Mouse (Mus musculus) gastrocnemius, postnatal 4 days (tissue): ENCODE results near the gene Bcl2l13. TPM values are rescaled to one million over a fixed set of nuclear protein-coding genes. Genes with fewer than 3 reads are reported as not detected.
"Not testable (repeated sequence)": the region's sequence is repeated elsewhere in the genome, so short reads cannot be mapped to it uniquely, and the experiment has no call there.

Experiments used
- DNase-seq, 2 experiments: peaks; one replicate each; pipeline ENCODE4 v3.0.0; 2021 to 2022; ENCODE audit warnings: low spot score in 2 of 2, mixed read lengths in 2 of 2
- long read RNA-seq, 2 experiments: library from polyadenylated mRNA; stranded (forward); transcript quantifications; one replicate each; pipeline ENCODE4 v2.0.0; 2021
- total RNA-seq, 2 experiments: library from RNA; stranded (reverse); gene quantifications; 2 replicates each; pipeline ENCODE4 v1.2.3; 2021

Bcl2l13 gene
- 10 to 100 TPM; 39.1 to 43.3 TPM for total RNA-seq
- long read RNA-seq, experiment 1, full-length matches to known transcripts: 40 of 59 reads
- long read RNA-seq, experiment 1, partial matches to known transcripts: 5 of 59 reads
- long read RNA-seq, experiment 1, other reads (novel, unspliced or antisense): 14 of 59 reads
- long read RNA-seq, experiment 2, full-length matches to known transcripts: 47 of 64 reads
- long read RNA-seq, experiment 2, partial matches to known transcripts: 8 of 64 reads
- long read RNA-seq, experiment 2, other reads (novel, unspliced or antisense): 9 of 64 reads

DNA sequence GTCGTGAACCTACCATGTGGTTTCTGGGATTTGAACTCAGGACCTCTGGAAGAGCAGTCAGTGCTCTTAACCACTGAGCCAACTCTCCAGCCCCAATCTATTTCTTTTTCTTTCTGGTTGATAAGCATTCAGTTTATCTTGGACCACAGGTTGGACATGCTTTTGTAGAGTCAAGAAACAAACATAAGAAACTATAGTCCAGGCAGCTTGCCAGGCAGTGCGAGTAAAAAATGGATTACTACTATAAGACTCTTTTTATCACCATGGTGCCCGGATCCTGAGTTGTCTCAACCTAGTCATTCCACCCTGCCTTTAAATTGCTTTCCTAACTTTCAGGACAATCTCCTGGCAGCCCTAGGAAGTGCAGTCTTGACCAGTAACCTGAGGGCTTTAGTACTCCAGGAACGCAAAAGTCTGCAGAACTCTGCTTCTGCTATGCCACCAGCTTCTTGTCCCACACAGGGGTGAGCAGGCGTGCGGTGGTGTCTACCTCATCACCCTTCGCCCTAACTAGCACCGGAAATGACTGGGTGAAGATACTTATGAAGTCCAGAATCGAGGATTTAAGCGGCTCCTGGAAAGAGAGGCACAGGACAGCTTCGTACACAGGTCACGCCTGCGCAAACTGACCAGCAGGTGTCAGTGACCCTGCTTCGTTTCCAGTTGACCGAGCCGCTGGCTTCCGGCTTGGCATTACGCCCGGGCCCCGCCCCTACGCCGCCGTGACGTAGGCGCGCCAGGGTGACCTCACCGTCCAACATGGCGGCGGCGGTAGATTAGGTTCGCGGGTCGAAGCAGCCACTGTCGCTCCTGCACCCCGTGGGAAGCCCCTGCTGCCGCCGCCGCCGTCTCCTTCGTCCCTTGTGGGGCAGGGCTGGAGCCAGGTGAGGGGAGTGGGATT, at the start of gene Bcl2l13:
TSS of gene Bcl2l13 (plus strand) at position 739 of the 901 bp plus-strand sequence.
- DNase-seq: peak; percentile 97 to 99

DNA sequence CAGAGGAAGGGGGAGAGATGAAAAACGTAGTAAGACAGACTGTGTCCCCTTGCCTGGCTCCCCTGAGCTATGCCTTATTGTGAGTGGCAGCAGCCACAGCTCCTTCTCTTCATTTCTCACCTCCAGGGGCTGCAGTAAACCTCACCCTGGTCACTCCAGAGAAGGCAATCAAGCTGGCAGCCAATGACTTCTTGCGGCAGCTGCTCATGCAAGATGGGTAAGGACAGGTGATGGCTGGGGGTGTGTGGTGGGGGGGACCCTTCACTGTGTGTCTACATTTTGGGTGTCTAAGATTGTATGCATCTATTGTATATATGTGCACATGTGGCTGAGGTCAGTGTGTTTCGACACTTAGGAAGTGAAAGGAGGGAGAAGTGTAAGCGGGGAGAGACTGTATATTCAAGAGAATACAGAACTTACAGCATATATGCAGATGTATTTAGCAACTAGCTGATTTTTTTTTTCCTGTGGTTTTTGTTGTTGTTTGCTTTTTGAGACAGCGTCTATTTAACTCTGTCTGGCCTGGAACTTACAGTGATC, 47.9 kb upstream of the Bcl2l13 start:
- DNase-seq: no peak

DNA sequence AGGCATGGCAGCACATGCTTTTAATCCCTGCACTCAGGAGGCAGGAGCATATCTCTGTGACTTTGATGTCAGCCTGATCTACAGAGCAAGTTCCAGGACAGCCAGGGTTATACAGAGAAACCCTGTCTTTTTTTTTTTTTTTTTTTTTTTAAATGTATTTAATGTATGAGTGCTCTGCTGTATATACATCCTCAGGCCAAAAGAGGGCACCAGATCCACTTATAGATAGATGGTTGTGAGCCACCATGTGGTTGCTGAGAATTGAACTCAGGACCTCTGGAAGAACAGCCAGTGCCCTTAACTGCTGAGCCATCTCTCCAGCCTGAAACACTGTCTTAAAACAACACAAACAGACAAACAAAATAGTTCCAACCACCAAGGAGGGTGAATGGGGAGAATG, 47.1 kb upstream of the Bcl2l13 start:
- DNase-seq: no peak

DNA sequence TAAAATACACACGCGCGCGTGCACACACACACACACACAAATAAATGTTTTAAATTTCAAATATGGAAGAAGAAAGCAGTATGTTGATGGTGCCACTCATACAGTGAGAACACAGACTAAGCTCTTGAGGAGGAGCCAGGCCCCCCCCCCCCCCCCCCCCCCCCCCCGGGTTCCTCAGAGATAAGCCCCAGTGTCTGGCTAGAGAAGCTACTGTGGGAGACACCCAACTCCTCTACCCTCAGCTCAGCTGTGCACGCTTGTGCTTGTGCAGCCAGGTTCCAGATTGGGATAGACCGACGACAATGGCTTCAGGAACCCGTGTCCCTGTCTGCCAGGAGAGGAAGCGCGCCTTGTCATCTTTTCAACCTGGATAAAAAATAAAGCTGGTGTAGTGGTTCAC, 45.9 kb upstream of the Bcl2l13 start:
- no peak for DNase-seq

DNA sequence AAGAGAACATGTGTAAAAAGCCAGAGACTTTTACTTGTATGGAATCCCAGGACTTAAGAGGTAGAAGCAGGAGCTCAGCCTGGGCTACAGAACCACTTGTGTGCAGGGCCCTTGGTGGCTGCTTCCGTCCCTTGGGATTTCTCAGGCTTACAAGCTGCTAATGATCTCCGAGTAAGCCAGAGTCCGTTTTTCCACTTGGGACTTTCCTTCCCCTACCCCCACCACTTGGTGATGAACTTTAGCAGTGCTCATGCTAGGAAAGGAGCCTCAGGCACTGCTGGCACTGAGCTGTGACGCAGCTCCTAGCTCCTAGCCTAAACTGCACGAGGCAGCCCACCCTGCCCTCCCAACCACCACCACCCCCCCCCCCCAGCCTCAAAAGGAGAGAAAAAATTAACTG, 45.3 kb upstream of the Bcl2l13 start:
- DNase-seq: no peak

DNA sequence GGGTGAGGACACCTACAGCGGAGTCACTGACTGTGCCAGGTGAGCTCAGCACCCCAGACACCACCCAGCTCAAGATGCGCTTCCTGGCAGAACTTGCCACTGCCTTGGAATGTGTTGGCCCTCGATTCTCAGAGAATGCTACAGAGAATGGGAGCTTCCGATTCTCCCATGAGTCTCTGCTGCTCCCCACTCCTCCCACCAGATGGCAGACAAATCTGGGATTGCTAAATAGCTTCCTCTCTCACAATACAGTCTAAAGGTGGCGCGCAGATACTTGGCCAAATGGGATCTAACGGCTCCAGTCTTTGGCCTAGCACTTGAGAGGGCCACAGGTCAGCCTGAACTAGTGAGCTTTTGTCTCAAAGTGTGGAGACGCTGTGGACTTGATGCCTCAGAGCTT, 43.1 kb upstream of the Bcl2l13 start:
- DNase-seq: no peak

DNA sequence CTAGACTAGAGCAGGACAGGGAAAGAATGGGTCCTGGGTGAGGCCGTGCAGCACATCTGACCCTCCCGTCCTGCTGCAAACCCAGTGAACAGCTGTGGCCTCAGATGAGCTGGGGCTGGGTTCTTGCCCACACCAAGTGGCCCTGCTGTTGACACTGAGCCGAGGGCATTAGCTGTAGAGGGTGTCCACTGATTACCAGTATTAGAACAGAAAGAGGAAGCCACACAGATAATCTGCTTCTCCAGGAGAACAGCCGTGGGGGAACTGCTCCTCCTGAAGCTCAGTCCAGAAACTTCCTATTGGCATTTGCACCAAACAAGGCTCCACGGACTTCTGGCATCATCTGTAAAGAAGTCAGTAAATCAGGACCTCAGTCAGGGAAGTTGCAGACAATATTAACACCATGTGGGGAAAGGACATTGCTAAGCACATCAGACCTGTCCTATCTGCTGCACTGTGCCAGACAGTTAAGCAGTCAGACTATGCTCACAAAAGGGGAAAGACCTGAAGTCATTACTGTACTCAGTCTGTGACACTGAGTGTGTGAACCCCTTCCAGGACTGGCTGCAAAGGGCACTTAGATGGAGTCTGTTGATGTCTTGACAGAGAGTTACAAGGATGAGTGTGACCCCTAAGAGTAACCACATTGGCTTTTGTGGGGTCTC, 40.5 kb upstream of the Bcl2l13 start:
- peak in 1 of 2 experiments; percentile 22 for DNase-seq

DNA sequence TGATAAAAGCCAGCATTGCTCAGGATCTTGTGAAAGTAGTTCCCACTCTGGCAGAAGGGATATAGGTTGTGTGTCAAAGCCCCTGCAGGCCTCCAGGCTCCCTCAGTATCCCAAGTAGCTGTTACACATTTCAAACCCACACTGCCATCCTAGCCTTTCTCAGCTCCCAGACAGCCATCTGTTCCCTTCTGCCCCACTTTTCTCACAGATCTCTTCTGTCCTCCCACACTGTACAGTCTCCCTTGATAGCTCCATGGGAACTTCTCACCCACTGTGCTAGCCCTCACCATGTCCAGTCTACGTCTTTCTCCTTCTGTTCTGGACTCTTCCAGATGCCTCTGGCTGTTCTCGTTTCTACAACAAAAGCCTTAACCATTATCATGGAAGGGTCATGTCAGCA, 39.9 kb upstream of the Bcl2l13 start:
- no peak for DNase-seq

DNA sequence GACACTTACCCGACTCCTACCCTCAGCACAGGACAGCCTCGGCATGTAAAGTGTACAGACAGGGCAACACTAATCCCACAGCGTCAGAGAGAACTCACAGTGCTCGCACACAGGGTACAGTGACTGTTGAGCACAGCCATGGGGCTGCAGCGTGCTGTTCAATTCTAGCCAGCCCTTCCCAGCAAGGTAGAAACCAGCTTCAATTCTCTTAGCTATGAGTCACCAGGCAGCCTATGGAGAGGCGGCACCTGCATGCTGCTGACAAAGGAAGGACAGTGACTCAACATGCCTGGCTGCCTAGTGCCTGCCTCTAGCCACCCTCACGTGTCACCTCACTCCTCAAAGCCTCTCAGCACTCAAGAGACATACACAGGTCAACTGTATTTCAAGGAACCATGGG, 38.0 kb upstream of the Bcl2l13 start:
- DNase-seq: no peak

DNA sequence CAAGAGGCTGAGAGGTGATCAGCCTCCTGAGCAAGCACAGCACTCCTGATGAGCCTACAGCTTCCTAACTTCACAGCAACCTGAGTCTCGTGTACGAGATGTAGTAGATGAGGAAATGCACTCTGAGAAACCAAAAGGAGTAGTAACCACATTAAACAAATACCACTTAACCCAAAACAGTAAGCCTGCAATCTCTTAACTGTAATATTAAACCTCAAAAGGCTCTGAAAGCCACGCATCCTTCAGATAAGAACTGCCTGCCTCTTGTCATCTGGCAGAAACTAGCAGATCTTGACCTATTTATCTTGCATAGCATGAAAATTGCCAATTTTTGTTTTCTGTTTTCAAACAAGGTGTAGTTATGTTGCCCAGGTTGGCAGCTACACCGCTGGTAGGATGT, 37.1 kb upstream of the Bcl2l13 start:
- no peak for DNase-seq

DNA sequence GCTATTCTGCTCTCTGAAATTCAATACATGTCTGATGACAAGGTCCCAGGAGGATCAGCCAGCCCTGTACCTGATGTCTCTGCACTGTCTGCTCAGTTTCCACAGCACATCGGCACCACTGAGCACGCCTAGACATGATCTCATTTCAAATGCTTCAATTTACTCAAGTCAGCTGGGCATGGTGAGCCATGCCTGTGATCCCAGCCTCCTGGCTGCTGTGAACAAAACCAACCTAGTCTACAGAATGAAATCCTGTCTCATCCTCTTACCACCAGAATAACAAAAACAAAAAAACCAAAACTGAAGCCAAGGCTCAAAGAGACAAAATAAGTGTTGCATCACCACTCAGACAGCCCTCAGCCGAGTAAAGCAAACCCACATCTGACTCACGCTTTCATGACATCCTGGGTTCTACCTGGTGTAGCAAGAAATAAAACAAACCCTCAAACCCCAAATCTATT, 36.4 kb upstream of the Bcl2l13 start:
- DNase-seq: no peak

DNA sequence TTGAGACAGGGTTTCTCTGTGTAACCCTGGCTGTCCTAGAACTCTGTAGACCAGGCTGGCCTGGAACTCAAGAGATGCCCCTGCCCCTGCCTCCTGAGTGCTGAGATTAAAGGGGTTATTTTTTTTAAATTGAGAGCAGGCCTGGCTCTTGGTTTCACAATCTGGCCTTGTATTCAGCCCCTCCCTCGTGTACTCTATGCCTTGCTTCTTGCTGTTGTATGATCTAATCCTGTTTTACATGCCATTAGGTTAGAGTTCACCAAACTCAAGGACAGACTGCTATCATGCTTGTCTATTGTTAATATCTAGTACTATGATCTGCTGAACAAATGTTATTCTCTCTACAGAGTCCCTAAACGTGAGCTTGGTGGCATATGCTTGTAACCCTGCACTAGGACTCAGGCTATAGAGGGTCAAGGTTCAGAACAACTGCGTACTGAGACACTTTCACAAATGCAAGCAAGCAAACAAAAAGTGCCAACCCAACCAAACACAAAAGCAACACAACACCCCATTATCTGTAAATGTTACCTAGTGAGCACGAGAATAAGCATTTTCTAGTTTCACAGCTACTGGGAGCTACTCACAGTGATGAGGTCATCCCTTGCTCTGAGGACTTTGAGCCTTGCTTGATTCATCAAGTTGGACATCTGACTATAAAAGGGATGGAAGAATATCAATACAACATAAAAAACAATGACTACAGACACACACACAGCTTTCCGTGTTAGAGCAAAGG, 28.8 kb upstream of the Bcl2l13 start:
- no peak for DNase-seq

DNA sequence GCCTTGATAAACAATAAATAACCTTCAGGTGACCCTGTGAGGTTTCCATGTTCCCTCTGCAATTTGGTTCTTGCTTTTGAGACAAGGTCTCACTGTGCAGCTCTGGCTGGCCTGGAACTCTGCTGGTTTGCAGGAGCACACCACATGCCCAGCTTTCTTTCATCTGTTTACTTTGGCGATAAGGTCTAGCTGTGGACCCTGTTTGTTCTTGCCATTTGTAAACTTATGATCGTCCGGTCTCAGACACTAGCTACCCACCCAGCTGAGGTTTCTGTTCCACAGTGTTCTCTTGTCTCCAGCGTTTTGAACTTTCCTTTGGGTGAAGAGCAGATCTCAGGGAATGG, 28.3 kb upstream of the Bcl2l13 start:
- DNase-seq: no peak

DNA sequence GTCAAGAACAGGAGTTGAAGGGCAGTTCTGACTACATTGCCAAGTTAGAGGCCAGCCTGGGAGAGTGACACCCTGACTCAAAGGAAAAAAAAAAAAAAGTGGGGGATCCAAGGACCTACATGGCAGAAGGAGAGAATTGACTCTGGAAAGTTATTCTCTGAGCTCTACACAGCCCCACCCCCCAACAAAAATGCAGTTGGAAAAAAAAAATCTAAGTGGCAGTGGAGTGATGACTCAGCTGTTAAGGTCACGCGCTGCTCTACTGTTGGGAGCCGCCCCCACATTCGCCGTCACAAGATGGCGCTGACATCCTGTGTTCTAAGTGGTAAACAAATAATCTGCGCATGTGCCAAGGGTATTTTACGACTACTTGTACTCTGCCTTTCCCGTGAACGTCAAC, 24.0 kb upstream of the Bcl2l13 start:
- not testable (repeated sequence) for DNase-seq

DNA sequence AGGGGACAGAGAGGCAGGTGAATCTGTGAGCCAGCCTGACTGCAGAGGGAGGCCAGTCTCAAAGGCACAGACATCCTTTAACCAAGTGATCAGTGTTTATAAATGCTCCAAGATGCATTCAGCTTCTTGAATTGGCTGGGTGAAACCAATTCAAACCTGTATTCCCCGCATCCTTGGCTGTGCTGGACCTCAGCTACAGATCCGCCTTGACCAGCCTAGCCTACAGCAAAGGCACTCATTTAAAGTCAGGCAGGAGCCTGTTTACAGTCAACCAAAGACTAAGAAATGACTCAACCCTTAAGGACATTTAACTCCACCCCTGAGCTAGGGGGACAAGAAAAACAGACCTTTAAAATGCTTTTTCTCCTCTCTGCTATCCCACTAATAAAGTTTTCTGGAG, 16.7 kb upstream of the Bcl2l13 start:
- DNase-seq: no peak

DNA sequence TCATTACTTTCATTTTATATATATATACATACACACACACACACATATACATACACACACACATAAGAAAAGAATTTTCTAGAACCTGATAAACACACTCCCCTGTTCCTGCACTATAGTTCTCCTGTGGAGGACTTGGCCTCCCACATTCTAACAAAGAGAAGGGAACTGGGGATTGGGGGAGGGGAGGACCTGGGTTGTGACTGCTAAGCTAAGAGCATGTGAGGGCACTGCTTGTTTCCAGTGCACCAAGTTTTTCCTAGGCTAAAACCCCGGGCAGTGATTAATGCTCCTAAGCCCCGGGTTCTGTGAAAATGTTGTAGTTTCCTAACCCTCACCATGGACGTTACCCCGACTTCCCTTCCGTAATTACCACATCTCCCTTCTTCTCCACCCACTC, 15.9 kb upstream of the Bcl2l13 start:
- no peak for DNase-seq

DNA sequence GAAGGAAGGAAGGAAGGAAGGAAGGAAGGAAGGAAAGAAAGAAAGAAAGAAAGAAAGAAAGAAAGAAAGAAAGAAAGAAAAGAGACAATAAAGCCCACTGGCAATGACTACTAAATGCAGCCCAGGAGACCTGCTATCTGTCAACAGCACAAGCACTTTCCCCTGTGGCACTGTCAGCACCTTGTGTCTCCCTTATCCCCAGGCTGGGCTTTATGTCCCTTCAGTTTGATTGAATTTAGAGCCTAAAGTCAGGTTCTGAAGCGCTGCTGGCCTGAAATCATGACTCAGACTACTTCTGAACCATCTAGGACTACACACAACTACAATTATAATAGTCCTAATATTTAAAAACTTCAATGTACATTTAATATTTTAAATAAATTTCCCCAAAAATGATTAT, 15.1 kb upstream of the Bcl2l13 start:
- DNase-seq: no peak

DNA sequence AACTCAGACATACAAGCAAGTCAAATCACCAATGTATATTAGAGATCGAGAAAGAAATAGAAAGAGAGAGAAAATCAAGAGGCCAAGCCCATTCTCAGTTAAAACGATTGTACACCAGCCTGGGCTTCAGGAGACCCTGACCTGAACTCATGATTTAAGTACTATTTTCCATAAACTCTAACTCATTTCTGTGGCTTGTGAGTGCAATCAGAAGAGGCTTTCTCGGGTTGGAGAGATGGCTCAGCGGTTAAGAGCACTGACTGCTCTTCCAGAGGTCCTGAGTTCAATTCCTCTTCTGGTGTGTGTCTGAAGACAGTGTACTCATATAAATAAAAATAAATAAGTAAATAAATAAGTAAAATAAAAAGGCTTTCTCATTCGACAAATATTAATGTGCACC, 14.3 kb upstream of the Bcl2l13 start:
- DNase-seq: no peak

DNA sequence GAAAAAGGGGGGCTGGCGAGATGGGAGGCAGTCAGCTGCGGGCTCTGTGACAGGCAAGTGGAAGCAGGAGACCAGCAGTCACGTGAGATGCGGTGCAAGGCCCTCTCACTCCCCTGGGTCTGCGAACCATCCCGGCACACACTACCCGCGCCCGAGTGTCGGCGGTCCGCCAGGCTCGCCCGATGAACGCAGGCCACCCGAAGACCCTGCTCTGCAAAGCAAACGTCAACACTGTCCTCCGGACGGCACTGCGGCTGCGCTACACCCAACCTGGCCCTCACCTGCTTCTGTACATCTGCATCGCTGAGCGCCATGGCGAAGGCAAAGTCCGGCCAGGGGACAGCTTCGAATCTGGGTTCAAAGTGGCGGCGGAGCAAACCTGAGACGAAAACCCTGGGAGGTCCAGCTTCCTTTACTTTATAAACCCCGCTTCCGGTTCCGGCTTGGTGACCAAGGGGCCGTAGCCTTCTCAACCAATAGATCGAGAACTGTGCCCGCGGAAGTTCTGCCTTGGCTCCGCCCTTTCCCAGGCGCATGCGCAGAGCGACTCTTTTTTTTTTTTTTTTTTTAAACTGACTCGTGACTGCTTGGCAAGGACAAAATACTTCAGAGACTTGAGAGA, 13.6 kb upstream of the Bcl2l13 start, which contains the start of gene Atp6v1e1:
TSS of gene Atp6v1e1 (minus strand) at position 487 of the 622 bp plus-strand sequence.
- peak; percentile 74 to 91 for DNase-seq

DNA sequence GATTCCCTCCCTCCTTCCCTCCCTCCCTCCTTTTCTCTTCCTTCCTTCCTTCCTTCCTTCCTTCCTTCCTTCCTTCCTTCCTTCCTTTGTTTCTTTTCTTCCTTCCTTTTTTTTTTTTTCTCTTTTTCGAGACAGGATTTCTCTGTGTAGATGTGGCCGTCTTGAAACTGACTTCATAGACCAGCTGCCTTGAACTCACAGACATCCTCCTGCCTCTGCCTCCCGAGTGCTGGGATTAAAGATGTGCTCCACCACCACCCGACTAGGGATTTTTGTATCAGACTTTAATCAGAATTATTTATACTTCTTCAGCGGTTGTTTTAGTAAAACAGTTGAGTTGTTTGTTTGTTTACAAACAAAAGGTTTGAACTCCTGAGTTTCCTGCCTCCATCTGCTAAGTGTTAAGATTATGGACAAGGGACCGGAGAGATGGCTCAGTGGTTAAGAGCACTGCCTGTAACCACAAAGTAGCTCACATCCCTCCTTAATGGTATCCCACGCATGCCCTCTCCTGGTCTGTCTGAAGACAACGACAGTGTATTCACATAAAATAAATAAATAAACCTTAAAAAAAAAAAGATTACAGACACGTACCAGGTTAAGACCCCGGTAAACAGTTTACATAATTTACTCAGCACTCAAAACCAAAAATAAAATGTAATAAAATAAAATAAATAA, 12.9 kb upstream of the Bcl2l13 start:
- peak in 1 of 2 experiments; percentile 15 for DNase-seq
